Mouse (Mus musculus): ENCODE measurements around the gene Rab5if. TPM values are rescaled to one million over a fixed set of nuclear protein-coding genes. Genes with fewer than 3 reads are reported as not detected.

Rab5if gene
- total RNA-seq, 2 experiments from 2014 or later = 117 to 127 TPM

DNA sequence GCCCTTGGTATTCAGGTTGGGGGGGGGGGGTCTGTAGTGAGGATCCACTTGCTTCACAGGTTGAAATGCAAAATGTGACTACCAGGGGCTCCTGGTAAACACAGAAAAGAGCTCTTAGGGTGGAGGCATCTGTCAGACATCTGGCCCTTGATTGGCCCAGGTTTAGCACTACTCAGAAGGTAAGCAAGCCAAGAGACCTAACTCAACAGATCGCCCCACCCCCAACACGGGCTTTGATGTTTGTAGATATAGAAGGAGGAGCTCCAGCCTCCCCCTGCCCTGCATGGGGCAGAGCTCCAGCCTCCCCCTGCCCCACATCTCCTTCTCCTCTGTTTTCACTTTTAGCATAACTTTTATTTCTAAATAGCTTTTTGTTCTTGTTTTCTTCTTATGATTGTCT lies 56.9 kb downstream of the Rab5if start:
- no peak for DNase-seq (ENCODE audit: low spot score in 2 of 2)

- no peak for DNase-seq (ENCODE audit: low spot score in 2 of 2)
Observed at GRCm38 (mm10) chr2:156923057-156923456, 60.1 kb downstream of the Rab5if start.

Other genes starting within 250 kb of the Rab5if start
- gene Dlgap4, start 249.4 kb upstream of the Rab5if start, total RNA-seq (2021) = 100 to 1,000 TPM; 220 to 257 TPM
- gene Myl9, start 87.7 kb upstream of the Rab5if start, total RNA-seq (2021) = 10 to 100 TPM; 21.4 to 23.4 TPM
- gene Tgif2, start 23.1 kb upstream of the Rab5if start, total RNA-seq (2021) = 1 to 10 TPM; 5.0 to 5.6 TPM
- 1 to 10 TPM; 3.6 to 3.8 TPM for gene 4930518I15Rik, start 5.2 kb upstream of the Rab5if start, total RNA-seq (2021)
- under 1 TPM; 0.23 to 0.25 TPM for gene Sla2, start 24.1 kb downstream of the Rab5if start, total RNA-seq (2021)
- 100 to 1,000 TPM; 360 to 416 TPM for gene Ndrg3, start 128.9 kb downstream of the Rab5if start, total RNA-seq (2021)
- 1 to 10 TPM; 5.2 to 8.3 TPM for gene Dsn1, start 144.0 kb downstream of the Rab5if start, total RNA-seq (2021)
- gene Soga1, start 216.1 kb downstream of the Rab5if start, total RNA-seq (2021) = 10 to 100 TPM; 74.1 to 79.6 TPM
- not detected for gene Tldc2, start 223.9 kb downstream of the Rab5if start, total RNA-seq (2021)

All from layer of hippocampus, postnatal 10 days (tissue).